Mouse (Mus musculus): ENCODE measurements around the gene Aurkb. TPM values are rescaled to one million over a fixed set of nuclear protein-coding genes. Genes with fewer than 3 reads are reported as not detected.

The Aurkb gene
- polyA plus RNA-seq, 3 experiments from 2014 or later, result 5.8 to 74.0 (median 12.9) TPM

DNA sequence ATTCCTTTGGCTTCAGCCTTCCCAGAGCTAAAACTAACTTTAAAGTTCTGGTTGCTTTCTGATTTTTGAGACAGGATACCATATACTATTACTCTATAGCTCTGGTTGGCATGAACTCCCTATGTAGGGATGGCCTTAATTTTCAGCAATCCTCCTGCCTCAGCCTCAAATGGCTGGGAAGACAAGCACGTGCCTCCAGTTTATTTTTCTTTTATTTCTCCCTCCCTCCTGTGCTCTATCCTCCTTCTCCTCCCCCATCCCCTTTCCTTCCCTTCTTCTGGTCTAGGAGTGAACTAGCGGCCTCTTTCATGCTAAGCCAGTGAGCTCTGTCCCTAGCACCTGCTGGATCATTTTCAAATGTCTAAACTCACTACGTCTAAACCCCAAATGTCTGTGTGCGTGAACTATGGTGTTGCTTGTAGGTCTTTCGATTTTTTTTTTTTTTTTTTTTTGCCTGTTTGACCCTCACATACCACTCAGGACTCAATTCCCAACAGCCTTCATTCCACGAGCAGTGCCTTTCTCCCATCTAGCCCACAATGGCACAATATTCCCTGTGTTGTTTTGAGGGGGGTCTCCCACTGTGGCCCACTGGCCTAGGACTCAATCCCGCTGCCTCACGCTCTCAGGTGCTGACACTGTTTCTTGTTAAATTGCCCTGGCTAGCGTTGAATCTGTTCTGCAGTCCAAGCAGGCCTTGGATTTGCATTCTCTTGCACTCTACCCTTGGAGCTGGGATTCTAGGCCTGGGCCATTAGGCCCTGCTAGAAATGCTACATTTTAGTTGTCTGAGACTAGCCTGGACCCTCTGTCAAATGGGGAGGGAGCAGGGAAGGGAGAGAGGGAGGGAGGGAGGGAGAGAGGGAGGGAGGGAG lies 19.0 kb downstream of the Aurkb start:
- no peak for ATAC-seq

GRCm38 (mm10) chr11:69065394-69065925 lies 20.0 kb downstream of the Aurkb start:
- no peak for ATAC-seq

GRCm38 (mm10) chr11:69066163-69066861 lies 20.9 kb downstream of the Aurkb start:
- no peak for ATAC-seq

GRCm38 (mm10) chr11:69066956-69067355 lies 21.5 kb downstream of the Aurkb start:
- no peak for ATAC-seq

- no peak for ATAC-seq
Measured at GRCm38 (mm10) chr11:69067601-69068000, 22.2 kb downstream of the Aurkb start.

- no peak for ATAC-seq
Measured at GRCm38 (mm10) chr11:69070093-69070492, 24.6 kb downstream of the Aurkb start.

- ATAC-seq, result peak; percentile 80
Measured at GRCm38 (mm10) chr11:69070590-69071222, 25.3 kb downstream of the Aurkb start, which contains the start of gene Tmem107. TSS of gene Tmem107 (plus strand) at chr11:69070806.

GRCm38 (mm10) chr11:69071262-69071661 lies 25.8 kb downstream of the Aurkb start:
- ATAC-seq, result no peak

- no peak for ATAC-seq
Measured at GRCm38 (mm10) chr11:69072234-69072633, 26.8 kb downstream of the Aurkb start.

DNA sequence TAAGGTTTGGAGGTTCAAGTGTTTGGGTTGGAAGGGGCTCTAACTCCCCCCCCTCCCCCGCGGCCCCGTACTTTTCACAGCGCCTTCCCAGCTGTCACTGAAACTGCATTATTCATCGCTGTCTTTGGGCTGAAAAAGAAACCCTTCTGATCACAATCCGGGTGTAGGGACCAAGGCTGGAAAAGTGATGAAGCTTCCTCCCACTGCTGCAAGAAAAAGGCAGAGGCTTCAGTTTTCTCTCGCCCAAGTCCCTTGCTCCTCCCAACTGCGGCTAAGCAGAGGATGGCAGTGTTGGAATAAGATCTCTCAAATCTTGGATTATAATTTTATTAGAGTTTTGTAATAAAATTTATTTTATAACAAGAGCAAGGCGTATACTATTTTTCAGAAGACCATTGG lies 27.2 kb downstream of the Aurkb start:
- no peak for ATAC-seq

- peak; percentile 76 for ATAC-seq
Measured at GRCm38 (mm10) chr11:69073065-69073888, 27.8 kb downstream of the Aurkb start.

DNA sequence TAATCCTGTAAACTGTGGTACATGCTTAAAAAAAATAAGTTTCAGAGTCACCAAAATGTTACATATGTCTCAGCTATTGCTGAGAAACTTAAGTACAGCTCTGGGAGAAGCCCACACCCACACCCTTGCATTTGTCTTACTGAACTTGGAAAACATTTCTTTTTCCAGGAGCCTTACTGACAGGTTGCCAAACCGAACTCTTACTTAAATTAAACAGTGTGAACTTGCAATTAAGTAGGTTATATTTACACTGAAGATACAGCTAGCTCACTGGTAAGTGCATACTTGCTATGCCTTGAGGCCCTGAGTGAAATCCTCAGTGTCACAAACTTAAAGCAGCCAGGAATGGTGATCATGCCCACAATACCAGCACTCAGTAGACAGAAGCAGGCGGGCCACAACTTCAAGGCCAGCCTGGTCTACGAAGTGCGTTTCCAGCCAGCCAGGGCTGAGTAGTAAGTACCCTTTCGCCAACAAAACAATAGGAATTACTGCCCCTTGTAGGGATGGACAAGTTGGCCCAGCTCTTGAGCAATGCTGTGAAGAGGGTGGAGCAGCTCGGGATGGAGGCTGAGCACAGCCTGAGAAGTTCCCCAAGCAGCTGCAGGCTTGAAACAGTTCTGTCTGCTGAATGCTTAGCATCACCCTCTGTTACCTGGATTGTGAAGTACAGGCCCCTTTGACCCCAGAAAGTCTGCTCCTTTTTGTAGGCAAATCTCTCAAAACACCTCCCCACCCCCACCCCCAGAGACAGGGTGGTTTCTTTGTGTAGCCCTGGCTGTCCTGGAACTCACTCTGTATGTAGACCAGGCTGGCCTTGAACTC lies 28.7 kb downstream of the Aurkb start:
- no peak for ATAC-seq

- ATAC-seq, result no peak
Measured at GRCm38 (mm10) chr11:69074776-69075069, 29.3 kb downstream of the Aurkb start.

GRCm38 (mm10) chr11:69075764-69076479 lies 30.5 kb downstream of the Aurkb start:
- no peak for ATAC-seq

GRCm38 (mm10) chr11:69076572-69076971 lies 31.1 kb downstream of the Aurkb start:
- ATAC-seq, result no peak

GRCm38 (mm10) chr11:69077316-69077715 lies 31.9 kb downstream of the Aurkb start:
- ATAC-seq, result no peak

GRCm38 (mm10) chr11:69078041-69078440 lies 32.6 kb downstream of the Aurkb start:
- no peak for ATAC-seq

DNA sequence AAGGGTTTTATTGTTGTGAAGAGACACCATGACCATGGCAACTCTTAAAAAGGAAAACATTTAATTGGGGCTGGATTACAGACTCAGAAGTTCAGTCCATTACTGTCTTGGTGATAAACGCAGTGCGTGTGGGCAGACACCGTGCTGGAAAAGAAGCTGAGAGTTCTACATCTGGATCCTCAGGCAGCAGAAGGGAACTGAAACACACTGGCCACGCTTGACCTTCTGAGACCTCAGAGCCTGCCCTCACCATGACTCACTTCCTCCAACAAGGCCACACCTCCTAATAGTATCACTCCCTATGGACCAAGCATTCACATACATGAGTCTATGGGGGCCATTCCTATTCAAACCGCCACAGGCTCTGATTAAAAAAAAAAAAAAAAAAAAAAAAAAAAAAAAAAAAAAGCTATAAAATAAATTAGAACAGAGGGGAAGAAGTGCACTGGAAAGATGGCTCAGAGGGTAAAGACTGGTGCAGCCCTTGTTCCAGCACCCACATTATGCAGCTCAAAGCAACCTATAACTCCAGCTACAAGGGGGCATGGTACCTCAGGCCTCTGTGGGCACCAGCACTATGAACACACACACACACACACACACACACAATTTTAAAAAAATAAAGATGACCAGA lies 33.5 kb downstream of the Aurkb start:
- ATAC-seq, result no peak

- no peak for ATAC-seq
Measured at GRCm38 (mm10) chr11:69080102-69080854, 34.8 kb downstream of the Aurkb start.

GRCm38 (mm10) chr11:69080855-69081222 lies 35.4 kb downstream of the Aurkb start:
- no peak for ATAC-seq

Data from inflammation-experienced regulatory T-cells, adult 6 months (primary cell).